Mouse (Mus musculus) inflammation-experienced regulatory T-cells, adult 6 months (primary cell): ENCODE measurements around the gene Anapc11. TPM values are rescaled to one million over a fixed set of nuclear protein-coding genes. Genes with fewer than 3 reads are reported as not detected.

Source experiments
- polyA plus RNA-seq, 3 experiments: library from polyadenylated mRNA; unstranded; fragments of 100-300 nt; shearing (Covaris generic); gene quantifications; one replicate each; pipeline ENCODE4 v1.2.1; 2017

Anapc11 gene
- polyA plus RNA-seq, 3 experiments from 2014 or later = 110 to 147 (median 129) TPM

Other genes starting within 250 kb of the Anapc11 start
- 1,000 to 10,000 TPM; 2,239 to 4,634 (median 2,897) TPM for gene Actg1, start 249.9 kb upstream of the Anapc11 start, polyA plus RNA-seq
- gene Fscn2, start 236.9 kb upstream of the Anapc11 start, polyA plus RNA-seq = under 1 TPM in 1 of 3 experiments, not detected in 2; 0.98 TPM
- gene Faap100, start 219.7 kb upstream of the Anapc11 start, polyA plus RNA-seq = 10 to 100 TPM; 15.9 to 23.1 (median 17.9) TPM
- gene Nploc4, start 160.7 kb upstream of the Anapc11 start, polyA plus RNA-seq = 10 to 100 TPM in 2 of 3 experiments, 1 to 10 TPM in 1; 8.6 to 12.4 (median 11.0) TPM
- gene Tspan10, start 155.8 kb upstream of the Anapc11 start, polyA plus RNA-seq = under 1 TPM in 1 of 3 experiments, not detected in 2; 0.28 TPM
- gene Pde6g, start 144.9 kb upstream of the Anapc11 start, polyA plus RNA-seq = under 1 TPM in 2 of 3 experiments, not detected in 1; 0.15 to 0.56 TPM
- 1 to 10 TPM; 4.8 to 6.8 (median 5.1) TPM for gene Oxld1, start 140.4 kb upstream of the Anapc11 start, polyA plus RNA-seq
- gene Ccdc137, start 140.3 kb upstream of the Anapc11 start, polyA plus RNA-seq = 10 to 100 TPM; 17.8 to 26.0 (median 17.9) TPM
- gene Arl16, start 130.8 kb upstream of the Anapc11 start, polyA plus RNA-seq = 10 to 100 TPM; 28.8 to 39.7 (median 33.1) TPM
- 10 to 100 TPM; 54.6 to 78.9 (median 73.0) TPM for gene Mrpl12, start 113.8 kb upstream of the Anapc11 start, polyA plus RNA-seq
- gene Slc25a10, start 106.6 kb upstream of the Anapc11 start, polyA plus RNA-seq = 10 to 100 TPM; 12.4 to 14.3 (median 12.7) TPM
- gene Gcgr, start 67.7 kb upstream of the Anapc11 start, polyA plus RNA-seq = not detected
- gene Mcrip1, start 48.7 kb upstream of the Anapc11 start, polyA plus RNA-seq = 100 to 1,000 TPM in 2 of 3 experiments, 10 to 100 TPM in 1; 93.4 to 136 (median 107) TPM
- not detected for gene Ppp1r27, start 47.3 kb upstream of the Anapc11 start, polyA plus RNA-seq
- gene P4hb, start 25.2 kb upstream of the Anapc11 start, polyA plus RNA-seq = 100 to 1,000 TPM; 135 to 164 (median 149) TPM
- gene Arhgdia, start 16.8 kb upstream of the Anapc11 start, polyA plus RNA-seq = 100 to 1,000 TPM; 624 to 862 (median 685) TPM
- gene Alyref, start 56 bp upstream of the Anapc11 start, polyA plus RNA-seq = 10 to 100 TPM; 15.8 to 76.9 (median 47.7) TPM
- 1 to 10 TPM in 1 of 3 experiments, under 1 TPM in 1, not detected in 1; 0.67 to 1.4 TPM for gene Npb, start 10.1 kb downstream of the Anapc11 start, polyA plus RNA-seq
- 100 to 1,000 TPM in 2 of 3 experiments, 10 to 100 TPM in 1; 66.1 to 124 (median 113) TPM for gene Pcyt2, start 19.5 kb downstream of the Anapc11 start, polyA plus RNA-seq
- gene Sirt7, start 26.8 kb downstream of the Anapc11 start, polyA plus RNA-seq = 10 to 100 TPM; 55.1 to 61.4 (median 60.4) TPM
- gene Mafg, start 35.2 kb downstream of the Anapc11 start, polyA plus RNA-seq = 10 to 100 TPM; 15.3 to 15.8 (median 15.5) TPM
- gene Pycr1, start 45.3 kb downstream of the Anapc11 start, polyA plus RNA-seq = 1 to 10 TPM in 1 of 3 experiments, under 1 TPM in 1, not detected in 1; 0.86 to 1.7 TPM
- gene Myadml2, start 49.7 kb downstream of the Anapc11 start, polyA plus RNA-seq = not detected
- not detected for gene Notum, start 62.8 kb downstream of the Anapc11 start, polyA plus RNA-seq
- gene Aspscr1, start 74.6 kb downstream of the Anapc11 start, polyA plus RNA-seq = 100 to 1,000 TPM in 1 of 3 experiments, 10 to 100 TPM in 2; 79.4 to 107 (median 86.2) TPM
- gene Cenpx, start 115.3 kb downstream of the Anapc11 start, polyA plus RNA-seq = 100 to 1,000 TPM; 154 to 181 (median 169) TPM
- 10 to 100 TPM; 19.4 to 39.4 (median 20.8) TPM for gene Lrrc45, start 115.5 kb downstream of the Anapc11 start, polyA plus RNA-seq
- gene Rac3, start 123.0 kb downstream of the Anapc11 start, polyA plus RNA-seq = not detected
- 10 to 100 TPM; 20.5 to 29.7 (median 26.5) TPM for gene Dcxr, start 128.9 kb downstream of the Anapc11 start, polyA plus RNA-seq
- gene Cbr2, start 133.7 kb downstream of the Anapc11 start, polyA plus RNA-seq = not detected
- gene Hmga1b, start 164.4 kb downstream of the Anapc11 start, polyA plus RNA-seq = 10 to 100 TPM; 24.1 to 64.8 (median 62.8) TPM
- gene Rfng, start 185.8 kb downstream of the Anapc11 start, polyA plus RNA-seq = 1 to 10 TPM; 3.5 to 4.4 (median 3.7) TPM
- gene Gps1, start 185.9 kb downstream of the Anapc11 start, polyA plus RNA-seq = 100 to 1,000 TPM; 121 to 154 (median 127) TPM
- 10 to 100 TPM; 30.4 to 34.4 (median 34.3) TPM for gene Dus1l, start 198.0 kb downstream of the Anapc11 start, polyA plus RNA-seq
- 10 to 100 TPM; 22.7 to 31.3 (median 29.4) TPM for gene Fasn, start 226.1 kb downstream of the Anapc11 start, polyA plus RNA-seq